Mouse (Mus musculus): ENCODE data around the gene Tedc2.

Gene Tedc2

DNA sequence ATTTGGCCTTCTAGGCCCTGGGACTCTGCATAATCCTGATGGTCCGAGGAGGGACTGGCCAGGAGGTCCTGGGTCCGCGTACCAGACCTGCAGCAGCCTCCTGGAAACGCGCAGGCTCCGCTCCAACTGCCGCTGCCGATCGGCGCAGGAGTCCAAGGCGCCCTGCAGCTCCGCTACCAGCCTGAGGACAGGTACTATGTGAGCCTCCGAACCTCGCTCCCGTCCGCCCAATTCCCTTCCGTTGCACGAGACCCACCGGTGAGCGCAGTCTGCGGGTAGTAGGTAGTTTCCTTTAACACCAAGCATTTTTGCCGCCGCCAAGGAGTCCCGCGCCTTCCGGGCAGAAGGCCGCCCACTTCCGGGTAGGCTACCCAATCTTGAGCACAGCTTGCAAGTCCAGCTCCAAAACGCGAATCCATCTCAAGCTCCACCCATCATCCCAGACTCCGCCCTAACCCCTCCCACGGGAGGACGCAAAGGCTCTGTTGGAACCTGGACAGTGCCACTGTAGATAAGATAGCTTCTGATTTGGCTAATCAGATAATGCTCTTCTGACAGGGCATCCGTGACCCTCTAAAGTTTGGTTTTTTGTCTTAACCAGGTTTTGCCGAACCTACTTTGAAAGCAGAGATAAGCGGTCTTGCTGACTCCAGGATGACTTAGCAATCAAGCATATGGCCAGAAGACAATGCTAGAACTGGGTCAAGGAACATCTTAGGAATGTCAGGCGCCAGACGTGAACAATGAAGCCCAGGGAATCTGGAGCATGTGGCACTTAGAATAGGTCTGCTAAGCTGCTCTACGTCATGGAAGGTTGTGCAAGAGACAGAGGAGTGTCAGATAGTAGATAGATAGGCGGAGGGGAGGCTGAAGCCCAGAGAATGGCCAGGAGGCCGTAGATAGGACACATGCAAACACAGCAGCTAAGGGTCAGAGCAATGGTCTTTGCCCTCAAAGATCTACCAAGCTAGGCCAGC lies at the start of gene Tedc2:
Gene Tedc2 (minus strand): TSS at position 417 of the 977 bp plus-strand sequence.
- peak; percentile 98 for DNase-seq

- no peak for DNase-seq
These were observed 46.5 kb upstream of the Tedc2 start for GRCm38 (mm10) chr17:24267133-24267532.

- no peak for DNase-seq
These were observed 44.1 kb upstream of the Tedc2 start for GRCm38 (mm10) chr17:24264766-24265165.

DNA sequence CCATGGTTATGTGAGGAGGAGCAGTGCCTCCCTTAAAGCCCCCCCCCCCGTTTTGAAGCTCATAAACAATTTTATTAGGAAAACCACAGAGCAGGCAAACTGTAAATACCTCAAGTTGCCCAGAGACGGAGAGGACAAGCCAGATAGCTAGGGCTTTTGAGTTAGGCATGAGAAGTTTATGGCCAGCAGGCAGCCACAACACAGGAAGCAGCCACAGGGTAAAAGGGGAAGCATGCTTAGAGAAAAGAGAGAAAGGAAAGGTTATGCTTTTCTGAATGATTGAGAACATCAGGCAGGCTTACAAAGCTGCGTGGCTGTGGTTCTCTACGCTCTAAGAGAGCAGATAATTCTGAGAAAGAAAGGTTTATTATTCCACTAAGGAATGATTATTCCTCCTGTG lies 39.9 kb upstream of the Tedc2 start:
- DNase-seq, result no peak

DNA sequence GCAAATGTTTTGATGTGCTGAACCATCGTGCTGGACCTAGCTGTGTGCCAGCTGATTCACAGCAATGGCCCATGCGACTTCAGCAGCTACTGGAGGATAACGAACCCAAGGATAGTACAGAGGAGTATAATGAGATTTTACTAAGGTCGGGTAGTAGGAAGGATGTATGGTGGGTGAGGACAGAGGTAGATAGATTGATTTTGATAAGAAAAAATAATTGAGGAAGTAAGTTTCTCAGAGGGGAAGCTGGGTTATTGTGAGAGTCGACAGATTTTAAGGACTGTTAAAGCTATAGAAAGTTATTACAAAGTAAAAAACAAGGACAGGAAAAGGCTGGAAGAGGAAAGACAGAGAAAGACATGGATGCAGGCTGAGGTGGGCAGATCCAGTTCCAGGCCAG lies 39.1 kb upstream of the Tedc2 start:
- no peak for DNase-seq

- DNase-seq, result no peak
These were observed 38.3 kb upstream of the Tedc2 start for GRCm38 (mm10) chr17:24258981-24259380.

- no peak for DNase-seq
These were observed 31.7 kb upstream of the Tedc2 start for GRCm38 (mm10) chr17:24252329-24252728.

DNA sequence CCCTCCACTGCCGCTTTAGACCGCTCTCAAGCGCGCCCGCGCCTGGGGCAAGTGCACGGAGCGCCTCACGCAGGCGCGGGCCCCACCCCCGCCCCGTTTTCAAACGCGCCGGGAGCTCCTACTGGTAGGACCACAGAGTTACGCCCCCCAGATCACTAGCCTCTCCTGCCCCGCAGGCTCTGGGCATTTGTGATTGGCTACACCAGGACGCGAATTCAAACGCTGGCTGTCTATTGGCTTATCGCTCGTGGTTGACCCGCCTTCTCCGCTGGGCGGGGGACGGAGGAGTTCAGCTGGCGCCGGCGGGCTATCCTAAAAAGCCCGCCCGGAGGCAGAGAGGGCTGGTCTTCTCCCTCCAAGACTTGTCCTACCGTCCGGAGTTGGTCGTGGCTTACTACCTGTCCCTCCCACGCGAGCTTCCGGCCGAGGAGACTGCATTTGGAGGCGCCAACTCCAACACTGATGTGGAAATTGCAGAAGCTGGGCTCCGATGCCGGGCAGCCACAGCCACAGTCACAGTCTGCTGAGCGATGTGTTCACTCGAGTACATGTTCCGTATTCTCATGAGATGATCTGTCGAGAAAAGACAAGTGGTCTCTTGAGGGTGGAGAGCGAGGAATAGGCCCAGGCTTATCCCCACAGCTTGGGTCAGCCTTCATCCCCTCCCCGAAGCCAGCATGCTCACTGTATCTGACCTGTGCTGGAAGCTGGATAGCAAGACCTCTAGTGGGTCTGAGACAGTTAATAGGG lies 30.8 kb upstream of the Tedc2 start, which contains the start of gene Ccnf:
Gene Ccnf (minus strand): TSS at position 165 of the 750 bp plus-strand sequence.
- DNase-seq, result peak; percentile 93

DNA sequence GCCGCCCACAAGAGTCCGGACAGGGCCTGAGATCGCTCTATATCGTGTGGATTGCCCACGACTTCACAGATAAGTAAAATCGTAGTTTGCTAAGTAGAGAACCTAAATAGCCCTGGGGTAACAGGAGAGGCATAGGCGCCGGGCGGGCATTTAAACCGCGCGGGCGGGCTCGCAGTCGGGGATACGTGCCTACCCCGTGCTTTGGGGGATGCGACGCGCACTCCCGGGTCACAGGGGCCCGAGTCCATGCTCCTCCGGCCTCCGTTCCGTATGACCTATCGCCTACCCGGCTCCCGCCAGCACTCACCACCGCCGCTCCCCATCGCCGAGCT lies 30.3 kb upstream of the Tedc2 start:
- DNase-seq, result no peak

DNA sequence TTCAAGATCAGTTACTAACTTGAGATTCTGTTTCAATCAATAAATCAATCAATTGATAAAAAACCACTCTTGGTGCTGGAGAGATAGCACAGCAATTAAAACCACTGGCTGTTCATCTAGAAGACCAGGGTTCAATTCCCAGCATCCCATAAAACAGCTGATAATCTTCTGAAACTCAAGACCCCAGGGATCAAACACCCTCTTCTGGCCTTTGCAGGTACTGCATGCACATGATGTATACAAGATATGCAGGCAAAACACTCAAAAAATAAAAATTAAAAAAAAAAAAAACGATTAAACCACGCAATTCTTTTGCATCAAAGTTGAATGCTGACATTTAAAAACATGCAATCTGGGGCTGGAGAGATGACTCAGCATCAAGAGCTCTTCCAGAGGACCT lies 28.0 kb upstream of the Tedc2 start:
- DNase-seq, result no peak

- DNase-seq, result no peak
These were observed 23.4 kb upstream of the Tedc2 start for GRCm38 (mm10) chr17:24244061-24244460.

DNA sequence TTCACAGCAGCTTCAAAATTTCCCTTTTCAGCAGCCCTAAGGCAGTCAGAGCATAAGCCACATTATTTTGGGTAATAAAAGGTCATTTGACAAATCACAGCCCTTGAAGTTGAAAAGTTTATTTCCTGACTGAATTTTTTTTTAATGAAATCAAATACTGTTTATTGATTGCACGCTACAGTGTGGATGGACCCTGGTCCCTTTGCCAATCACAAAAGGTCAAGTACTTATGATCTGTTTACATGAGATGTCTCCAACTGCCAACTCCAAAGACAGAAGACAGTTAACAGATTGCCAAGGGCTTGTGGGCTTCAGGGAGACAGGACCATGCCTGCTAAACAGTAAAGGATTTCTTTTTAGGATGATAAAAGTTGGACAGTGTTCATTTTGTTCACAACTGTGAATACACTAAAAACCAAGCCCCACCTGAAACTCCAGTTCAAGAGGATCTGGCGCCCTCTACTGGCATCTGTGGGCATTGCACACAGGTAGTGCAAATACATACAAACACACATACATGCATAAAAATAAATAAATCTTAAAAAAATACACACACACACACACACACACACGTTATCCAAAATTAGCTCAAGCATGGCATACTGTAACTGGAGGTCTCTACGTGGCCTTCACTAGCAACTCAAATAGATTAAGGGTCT lies 22.8 kb upstream of the Tedc2 start:
- DNase-seq, result peak; percentile 47

DNA sequence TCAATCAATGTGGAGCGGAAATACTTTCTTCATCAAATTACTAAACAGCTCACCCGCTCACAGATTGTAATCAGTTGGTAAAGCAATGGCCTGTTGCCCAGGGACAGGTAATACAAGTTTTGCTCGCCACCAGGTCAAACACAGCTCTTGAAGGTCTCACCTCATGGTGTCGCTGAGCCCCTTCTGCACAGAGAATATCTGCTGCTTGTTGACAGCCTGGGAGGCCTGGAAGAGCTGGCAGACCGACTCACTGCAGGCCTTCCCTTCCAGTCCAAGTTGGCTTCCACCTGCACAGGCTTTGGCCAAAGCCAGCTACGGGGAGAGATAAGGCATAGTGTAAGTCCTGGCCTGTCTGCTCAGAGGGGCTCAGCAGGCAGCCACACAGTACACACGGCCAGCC lies 16.3 kb upstream of the Tedc2 start:
- DNase-seq, result no peak

DNA sequence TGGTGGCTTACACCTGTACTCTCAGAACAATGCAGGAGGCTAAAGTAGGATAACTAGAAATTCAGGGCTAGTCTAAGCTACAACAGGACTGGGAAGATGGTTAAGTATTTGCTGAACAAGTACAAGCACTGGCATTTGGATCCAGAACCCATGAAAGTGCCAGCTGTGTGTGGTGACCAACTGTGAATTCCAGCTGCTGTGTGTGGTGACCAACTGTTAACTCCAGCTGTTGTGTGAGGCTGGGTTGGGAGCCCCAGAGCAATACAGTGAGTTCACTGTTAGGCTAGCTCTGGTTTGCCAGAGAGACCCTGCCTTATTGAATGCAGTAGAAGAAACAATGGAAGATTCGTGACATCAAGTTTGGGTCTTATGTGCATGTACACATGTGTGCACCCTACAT lies 15.8 kb upstream of the Tedc2 start:
- DNase-seq, result no peak

- DNase-seq, result no peak
These were observed 7.3 kb upstream of the Tedc2 start for GRCm38 (mm10) chr17:24227941-24228340.

DNA sequence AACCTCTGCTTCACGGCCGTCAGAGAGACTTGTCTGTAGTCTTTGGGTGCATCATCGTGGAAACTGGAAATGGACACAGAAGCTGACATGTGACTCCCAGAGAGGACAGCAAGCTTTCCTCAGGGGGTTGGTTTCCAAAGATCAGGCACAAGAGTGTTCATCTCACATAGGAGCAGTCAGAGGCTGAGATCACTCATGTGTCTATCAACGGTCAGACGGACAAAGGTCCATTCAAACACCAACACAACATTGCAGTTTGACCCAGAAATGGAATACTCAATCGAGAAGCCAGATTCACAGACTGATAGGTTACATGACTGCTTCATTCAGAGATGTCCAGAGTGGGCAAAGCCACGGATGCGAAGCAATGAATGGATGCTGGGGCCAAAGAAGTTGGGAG lies 6.1 kb upstream of the Tedc2 start:
- DNase-seq, result no peak

- no peak for DNase-seq
These were observed 5.2 kb upstream of the Tedc2 start for GRCm38 (mm10) chr17:24225851-24226250.

DNA sequence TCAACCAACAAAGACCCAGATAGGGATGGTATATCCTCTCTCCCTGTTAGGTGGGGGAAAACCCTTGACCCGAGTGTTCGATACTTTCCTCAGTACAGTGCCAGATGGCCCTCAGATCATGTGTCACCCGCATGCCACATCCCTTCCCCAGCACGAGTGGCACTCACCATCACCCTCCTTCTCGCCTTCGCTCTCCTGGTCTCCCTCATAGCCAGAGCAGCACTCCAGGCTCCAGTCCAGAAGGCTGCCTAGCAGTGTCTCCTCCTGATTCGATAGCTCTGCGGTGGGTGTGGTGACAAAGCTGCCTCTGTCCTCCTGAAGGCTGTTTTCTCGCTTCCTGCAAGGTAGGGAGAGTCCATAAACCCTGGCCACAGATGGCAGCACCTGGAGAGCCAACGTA lies 4.1 kb upstream of the Tedc2 start:
- DNase-seq, result no peak

DNA sequence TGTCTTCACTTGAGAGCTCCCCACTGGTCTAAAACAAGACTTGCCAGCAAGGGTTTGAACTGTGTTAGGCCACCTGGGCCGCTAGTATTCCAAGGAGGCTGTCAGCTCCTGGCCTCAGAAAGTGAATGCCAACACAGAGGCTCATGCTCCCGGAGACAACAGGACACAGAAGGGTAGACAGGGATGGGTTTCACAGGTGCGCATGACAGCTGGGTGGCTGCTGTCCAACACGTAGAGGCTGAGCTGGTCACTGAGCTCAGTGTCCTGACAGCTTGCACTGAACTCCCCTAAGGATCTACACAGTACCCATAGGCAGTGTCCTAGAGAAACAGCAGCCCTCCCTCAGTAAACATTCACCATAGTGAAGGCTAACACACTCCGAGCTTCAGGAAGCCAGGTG lies 2.9 kb upstream of the Tedc2 start:
- DNase-seq, result no peak

GRCm38 (mm10) chr17:24222653-24223052 lies 2.0 kb upstream of the Tedc2 start:
- no peak for DNase-seq

DNA sequence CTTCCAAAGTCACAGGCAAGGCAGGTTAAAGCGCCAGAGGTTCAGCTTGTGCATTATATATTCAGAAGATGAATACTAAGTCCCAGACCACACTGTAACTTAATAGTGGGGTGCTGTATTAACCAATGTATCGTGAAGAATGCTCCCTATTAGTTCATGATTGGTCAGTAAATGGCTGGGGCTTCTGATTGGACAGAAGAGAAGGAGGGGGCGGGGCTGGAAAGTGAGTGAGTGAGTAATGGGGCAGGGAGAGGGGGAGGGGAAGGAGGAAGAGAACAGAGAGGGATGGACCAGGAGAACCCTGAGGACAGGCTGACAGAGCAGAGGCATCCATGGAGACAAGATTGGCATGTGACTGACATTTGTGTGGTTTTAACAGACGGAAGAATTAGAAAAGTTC lies 3.8 kb downstream of the Tedc2 start:
- no peak for DNase-seq

DNA sequence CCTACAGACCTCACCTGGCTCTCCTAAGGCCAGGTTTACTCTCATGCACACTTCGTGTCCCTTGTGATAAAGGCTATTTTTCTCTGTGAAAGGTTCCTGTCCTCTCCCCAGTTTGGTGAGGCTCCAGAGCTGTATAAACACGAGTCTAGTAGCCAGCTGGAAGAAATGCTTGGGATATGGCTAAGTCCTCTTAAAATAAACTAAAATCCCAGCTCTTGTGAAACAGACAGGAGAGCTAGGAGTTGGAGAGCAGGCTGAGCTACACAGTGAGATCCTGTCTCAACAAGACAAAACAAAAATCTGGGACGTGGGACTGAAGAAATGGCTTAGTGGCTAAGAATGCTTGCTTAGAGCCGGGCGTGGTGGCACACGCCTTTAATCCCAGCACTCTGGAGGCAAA lies 7.5 kb downstream of the Tedc2 start:
- no peak for DNase-seq

- DNase-seq, result no peak
These were observed 8.1 kb downstream of the Tedc2 start for GRCm38 (mm10) chr17:24212441-24213018.
